Mouse (Mus musculus) right cerebral cortex, postnatal 36 days (tissue): ENCODE results near the gene Camkk2.

Experiments used
- DNase-seq, 2 experiments: peaks; one replicate each; pipeline ENCODE4 v3.0.0; 2022; ENCODE audit warnings: low spot score in 2 of 2, mixed read lengths in 1 of 2

Gene Camkk2

DNA sequence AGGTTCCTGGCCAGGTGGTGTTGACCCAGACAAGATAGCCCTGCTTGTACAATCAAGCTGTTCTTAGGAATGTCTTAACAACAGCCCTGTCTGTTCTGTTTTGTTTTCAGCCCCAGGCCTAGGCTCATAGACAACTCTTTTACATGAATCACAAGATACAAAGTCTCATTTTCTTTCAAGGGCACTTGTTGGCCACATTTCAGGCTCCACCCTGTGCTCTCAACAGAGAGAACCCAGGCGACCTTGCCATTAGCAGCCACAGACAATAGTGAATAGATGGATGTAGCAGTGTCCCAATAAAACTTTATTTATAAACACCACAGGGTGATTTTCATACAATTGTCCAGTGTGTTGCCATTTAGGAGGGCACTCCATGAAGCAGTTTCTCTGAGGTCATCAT is 2.9 kb upstream of the Camkk2 start:
- DNase-seq: no peak

DNA sequence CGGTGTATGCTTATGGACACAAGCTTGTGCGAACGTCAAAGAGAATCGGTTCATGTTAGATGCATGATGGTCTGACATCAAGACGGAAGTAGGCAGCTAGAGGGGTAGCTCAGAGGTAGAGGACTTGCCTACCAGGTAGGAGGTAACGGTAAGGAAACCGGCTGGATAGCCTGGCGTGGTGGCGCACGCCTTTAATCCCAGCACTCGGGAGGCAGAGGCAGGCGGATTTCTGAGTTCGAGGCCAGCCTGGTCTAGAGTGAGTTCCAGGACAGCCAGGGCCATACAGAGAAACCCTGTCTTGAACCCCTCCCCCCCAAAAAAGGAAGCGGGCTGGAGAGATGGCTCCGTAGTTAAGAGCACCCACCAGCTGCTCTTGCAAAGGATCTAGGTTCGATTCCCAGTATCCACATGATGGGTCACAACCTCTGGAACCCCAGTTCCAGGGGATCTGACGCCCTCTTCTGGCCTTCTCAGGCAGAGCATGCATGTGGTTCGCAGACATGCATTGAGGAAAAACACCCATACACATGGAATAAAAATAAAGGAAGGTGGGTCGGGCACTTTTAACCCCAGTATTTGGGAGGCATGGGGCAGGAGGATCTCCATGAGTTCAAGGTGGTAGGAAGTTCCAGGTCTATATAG is 1.7 kb upstream of the Camkk2 start:
- no peak for DNase-seq

DNA sequence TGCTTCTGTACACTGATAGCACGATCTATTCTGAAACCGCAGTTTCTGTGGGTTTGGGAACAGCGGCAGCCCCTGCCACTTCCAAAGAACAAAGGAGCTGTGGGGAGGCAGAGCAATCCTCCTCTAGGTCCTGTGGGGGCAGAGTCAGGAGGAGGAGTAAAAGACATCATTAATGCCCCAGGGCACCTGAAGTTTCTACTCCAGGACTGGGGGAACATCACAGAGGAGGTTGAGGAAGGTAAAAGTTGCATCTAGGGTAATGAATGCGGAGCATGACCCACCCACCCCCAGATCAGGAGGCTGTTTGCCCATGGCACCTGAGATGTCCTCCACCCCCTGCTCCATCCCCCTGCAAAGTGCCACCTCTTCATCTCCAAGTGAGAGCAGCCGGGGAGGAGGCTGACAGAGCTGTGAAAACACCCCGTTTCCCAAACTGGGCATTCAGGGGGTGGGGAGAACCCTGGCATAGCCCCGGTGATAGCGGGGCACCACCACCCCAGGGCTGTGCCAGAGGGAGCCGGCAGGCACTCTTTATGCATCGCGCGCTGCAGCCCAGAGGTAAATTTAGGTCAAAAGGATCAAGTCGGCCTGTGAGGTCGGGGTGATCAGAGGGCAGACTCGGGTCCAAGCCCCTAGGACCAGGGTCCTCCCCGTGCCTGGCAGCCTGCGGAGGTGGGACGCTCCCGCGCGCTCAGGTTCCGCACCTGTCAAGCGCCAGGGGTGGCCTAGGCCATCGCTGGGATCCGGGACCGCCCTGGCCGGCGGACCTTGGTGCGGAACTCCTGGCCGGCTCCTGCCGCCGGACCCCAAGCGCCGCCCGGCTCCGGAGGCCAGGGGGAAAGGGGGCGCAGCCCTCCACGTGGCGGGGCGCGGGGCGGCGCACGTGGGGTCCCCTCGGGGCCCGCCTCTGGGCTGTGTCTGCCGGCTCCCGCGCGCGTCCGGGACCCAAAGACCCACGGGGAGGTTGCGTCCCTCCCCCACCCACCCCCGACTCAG is 680 bp downstream of the Camkk2 start:
- DNase-seq: peak in 1 of 2 experiments; percentile 60

DNA sequence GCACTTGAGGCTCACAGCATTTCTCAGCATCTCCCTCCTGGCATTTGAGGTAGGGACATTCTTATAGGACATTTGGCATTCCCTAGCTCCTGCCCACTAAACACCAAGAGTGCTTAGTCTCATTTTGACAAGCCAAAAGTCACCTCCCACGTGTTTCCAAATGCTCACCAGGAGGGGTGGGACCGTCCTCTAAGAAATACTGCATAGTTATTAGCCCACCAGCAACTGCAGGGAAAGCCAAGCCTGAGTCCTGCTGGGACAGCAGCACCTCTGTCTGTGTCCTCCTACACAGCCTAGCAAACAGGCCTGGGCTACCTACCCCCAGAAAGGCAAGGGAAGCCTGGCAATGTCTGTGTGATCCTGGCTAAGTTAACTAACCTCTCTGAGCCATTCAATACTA is 1.9 kb downstream of the Camkk2 start:
- peak in 1 of 2 experiments; percentile 63 for DNase-seq

DNA sequence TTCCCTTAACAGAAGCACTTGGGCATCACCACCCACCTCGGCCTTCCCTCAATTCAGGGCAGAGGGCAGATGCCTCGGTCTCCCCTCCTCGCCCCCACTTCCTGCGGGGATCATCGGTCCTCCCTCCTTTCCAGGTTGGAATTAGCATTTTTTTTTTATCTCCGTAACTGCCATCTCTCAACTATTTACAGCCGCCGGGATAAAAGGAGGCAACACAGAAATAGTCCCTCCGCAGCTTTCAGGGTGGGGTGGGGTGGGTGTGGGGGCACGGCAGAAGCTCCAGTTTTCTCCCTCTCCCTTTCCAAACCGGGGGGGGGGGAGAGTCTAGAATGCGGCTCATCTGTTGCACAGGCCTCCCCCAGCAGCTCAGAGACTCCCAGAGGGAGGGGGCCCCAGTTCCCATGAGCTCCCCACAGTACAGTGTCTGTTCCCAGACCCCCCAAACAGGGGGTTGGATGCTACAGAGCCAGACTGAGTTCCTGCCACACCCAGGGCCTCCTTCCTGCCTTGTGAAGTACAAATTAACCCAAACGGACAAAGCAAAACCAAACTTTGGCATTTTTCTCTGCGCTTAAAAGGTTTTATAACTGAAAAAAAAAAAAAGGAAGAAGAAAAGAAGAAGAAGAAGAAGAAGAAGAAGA is 3.4 kb downstream of the Camkk2 start:
- no peak for DNase-seq

DNA sequence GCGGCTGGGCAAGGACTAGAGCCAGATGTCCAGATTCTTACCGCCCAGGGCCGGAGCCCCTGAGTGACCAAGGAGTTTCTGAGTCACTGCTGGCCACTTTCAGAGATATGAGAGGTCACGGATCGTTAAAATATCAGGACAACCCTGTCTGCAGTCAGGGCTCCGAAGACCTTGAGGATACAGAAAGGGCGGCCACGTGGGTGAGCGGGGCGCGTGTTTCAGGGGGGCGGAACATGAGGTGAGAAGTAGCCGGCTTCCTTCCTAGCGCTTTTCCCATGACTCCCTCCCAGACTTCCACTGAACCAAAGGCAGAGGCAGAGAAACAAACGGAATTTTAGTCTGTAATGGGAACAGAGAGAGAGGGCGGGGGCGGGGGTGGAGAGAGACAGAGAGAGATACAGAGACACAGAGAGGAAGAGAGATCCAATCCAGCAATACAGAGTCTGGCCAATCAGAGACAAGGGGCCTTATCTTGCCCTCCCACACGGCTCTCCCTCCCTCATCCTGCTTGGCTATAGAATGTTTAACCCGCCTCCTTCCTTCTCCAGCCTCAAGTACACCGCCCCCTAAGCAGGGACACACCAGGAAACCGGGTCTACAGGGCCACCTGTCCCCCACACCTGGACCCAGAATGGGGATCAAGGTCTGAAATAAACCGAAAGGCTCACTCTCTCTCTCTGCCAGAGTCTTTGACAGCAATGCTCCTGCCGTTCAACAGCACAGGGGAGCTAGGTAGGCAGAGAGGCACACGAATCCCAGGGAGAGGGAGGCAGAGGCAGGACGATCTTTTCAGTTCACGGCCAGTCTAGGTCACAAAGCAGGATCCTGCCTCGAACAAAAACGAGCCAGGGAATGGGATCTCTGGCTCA is 4.2 kb downstream of the Camkk2 start:
- DNase-seq: peak in 1 of 2 experiments; percentile 82

DNA sequence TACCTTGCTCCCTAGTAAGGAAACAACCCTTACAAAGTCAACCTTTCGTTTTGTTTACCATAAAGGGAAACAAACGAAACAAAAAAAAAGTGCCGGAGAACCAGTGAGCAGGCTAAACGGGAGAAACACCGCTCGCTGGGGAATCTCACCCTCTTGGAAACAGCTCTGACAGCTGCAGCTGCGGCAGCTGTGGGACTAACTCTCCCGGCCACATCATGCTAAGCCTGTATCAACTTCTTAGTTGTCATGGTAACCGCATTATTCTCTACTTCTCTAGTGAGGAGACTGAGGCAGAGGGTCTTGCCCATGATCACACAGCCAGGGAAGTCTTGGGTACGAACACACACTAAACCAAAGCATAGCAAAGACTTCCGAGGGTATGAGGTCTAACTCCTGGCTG is 5.5 kb downstream of the Camkk2 start:
- no peak for DNase-seq

DNA sequence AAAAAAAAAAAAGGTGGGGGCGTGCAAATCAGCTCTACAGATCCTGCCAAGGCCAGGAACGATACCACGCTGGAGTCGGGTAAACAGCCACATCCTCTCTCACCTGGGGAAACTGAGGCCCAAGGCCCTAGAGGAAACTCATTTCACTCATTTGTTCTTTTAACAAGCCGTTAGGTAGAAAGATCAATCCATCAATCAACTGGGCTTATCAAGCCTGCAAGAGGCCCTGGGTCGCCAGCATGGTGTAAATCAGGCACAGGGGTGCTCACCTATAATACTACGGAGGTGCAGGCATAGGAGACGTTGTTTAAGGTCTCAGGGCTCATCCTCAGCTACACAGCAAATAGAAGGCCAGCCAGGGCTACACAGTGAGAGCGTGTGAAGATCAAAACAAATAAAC is 7.8 kb downstream of the Camkk2 start:
- DNase-seq: no peak

DNA sequence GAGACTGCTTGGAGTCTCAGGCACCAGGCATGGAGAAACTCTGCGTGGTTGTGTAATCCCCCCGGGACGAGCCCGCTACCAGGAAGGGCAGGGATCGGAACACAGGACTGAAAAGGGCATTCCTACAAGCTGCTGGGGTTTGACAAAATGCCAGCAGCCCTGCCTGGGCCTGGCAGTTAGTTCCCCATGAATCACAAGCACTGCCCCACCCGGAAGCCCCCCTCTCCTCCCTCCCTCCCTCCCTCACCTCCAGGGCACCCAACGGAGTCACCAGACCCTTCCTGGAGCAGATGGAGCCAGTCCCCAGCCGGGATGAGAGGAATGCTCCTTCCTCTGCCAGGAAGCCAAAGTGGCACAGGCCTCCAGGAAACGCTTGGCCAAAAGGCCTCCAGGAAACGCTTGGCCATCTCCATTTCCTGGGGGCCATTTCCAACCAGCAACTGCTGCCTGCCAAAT is 8.4 kb downstream of the Camkk2 start:
- DNase-seq: no peak

DNA sequence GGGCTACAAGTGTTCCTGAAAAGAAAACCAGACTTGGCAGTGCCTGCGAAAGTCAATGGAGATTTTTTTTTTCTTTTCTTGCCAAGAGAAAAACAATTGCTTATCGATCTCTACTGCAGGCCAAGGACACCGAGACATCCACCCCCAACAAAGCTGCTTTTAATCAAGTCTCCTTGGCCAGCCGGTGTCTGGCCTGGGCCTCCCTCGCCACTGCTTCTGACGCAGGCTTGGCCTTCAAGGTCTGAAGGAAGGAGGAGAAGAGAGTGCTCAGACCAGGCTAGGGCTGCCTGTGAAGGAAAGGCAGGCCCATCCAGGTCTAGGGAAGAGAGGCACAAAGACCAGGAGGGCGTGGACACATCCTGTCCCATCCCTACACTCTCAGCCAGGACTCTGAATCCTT is 8.9 kb downstream of the Camkk2 start:
- no peak for DNase-seq

DNA sequence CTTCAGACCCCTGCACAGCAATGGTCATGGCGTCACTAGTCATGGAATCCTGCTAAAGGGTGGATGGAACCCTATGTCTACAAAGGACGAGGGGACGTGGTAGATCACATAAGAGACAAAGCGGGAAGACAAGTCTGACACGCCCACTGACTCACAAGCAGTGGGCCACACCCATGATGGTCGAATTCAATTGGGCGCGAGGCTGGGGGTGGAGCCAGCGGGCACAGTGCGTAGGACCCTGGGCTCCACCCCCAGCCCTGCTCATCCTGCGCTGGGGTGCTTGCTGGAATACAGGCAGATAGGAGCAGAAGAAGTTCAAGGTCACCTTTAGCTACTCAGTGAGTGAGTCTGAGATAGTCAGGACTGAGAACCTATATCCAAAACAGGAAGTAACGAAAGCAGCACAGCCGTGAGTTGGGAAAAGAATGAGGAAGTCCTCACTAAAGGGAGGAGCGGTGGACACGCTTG is 10.1 kb downstream of the Camkk2 start:
- DNase-seq: no peak

DNA sequence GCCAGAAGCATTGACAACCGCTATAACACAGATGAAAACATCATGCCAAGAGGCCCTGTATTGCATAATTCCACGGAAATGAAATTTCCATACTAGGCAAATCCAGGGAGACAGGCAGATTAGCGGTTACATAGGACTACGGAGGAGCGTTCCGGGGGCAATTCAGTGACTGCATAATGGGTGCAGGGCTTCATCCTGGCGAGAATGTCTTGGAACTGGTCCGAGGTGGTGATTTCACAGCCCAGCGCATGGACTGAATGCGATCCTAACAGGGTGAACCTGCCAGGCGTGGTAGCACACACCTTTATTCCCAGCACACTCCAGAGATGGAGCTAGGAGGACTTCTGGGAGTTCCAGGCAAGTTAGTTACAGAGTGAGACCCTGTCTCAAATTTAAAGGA is 11.9 kb downstream of the Camkk2 start:
- DNase-seq: no peak

DNA sequence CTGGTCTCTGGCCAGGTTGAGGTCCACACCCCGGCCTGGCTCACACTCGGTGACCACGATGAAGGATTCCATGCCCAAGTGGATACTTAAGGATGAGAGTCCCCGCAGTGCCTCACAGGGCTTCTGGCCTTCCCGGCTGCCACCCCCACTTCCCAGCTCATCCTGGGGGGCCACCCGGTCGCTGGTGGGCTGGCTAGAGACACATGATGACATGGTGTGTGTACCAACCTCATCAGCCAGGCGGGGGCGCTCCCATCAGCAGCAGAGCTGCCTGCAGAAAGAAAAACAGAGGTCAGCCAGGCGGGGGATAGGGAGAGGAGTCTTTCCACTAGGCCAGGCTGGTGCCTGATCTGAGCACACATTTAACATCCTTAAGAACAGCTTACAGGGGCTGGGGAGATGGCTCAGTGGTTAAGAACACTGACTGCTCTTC is 15.2 kb downstream of the Camkk2 start:
- no peak for DNase-seq

DNA sequence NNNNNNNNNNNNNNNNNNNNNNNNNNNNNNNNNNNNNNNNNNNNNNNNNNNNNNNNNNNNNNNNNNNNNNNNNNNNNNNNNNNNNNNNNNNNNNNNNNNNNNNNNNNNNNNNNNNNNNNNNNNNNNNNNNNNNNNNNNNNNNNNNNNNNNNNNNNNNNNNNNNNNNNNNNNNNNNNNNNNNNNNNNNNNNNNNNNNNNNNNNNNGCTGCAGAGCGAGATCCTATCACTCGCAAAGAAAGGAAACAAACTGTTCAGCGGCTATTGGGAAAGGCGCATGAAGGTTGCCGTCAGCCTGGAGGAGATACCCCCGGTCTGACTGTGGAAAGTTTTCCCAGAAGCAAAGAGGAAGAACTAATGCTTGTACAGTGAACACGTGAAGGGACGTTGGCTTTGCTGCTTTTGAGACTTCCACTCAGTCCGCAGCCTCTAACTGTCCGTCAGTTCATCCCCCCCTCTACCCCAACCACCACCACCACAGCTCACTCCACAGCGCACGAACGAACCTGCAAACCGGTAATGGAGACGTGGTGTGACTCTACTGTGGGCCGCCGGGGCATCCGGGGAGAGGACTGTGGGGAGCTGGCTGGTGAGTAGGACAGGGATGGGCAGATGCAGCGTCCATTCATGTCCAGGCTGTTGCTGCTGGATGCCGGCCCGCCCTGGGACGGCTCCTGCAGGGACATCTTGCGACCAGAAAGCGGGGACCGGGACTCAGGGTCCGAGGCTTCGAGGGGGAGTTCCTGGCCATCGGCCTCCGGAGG is 15.8 kb downstream of the Camkk2 start:
- no peak for DNase-seq

DNA sequence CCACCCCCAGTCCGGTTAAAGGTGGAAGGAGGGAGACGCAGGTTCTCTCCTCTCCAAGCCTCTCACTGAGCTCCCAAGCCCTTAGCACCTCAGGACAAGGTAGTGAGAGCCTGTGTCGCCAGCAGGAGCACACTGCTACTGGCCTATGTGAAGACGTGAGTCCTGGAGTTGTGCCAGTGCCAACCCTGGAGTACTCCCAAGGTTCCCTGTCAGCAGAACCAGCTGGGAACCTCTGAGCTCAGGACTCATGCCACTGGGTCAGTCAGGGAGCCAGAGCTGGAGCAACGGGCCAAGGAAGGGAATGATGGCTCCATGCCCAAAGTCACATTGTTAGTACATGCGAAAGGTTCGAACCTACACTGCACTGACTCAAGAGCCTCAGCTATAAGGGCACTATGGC is 22.5 kb downstream of the Camkk2 start:
- no peak for DNase-seq

DNA sequence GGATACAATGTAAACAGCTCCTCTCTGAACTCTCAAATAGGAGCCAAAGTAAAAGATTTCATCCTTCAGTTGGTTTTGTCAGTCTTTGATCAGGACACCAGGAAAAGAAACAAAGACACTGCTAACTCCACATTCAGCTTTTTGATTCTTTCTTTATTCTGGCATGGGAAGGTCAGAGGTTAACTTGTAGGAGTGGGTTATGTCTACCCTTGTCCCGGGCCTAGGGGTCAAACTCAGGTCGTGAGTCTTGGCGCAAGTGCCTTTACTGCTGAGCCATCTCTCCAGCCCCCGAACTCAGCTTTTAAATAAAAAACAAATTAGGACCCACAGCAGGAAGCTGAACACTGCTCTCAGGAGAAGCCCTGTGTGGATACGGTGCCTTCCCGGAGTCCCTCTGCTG is 23.1 kb downstream of the Camkk2 start:
- DNase-seq: no peak

DNA sequence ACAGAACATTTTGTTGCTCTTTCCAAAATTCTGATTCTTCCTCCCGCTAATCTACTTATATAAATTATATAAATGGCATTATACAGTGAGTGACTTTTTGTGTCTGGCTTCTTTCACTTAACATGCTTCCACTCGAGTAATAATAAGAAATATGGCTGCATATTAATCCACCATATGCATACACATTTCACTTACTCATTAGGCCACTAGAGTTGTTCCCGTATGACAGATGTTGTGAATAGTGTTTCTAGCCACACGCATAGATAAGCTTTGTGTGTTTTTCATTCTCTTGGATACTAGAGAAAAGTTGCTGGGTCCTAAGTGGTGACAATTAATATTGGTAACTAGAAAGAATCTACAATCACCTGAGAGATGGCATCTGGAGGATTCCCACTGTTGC is 23.6 kb downstream of the Camkk2 start:
- no peak for DNase-seq

DNA sequence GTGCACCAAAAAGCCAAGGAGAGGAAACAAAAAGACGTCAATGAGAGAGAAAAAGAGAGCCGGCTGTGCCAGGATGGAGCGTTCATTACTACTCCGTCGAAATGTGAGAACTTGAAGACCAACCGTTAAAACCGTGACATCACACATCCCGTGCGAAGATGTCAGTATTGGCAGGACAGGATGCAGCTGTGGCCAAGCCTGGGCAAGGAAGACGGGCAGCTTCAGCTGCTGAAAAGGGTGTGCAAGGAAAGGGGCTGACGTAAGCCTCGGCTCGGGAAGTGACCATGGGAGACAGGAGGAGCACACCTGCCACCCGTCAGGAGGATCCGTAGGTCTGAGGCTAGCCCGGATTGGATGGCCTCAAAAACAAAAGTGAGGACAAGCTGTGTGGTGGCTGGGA is 24.7 kb downstream of the Camkk2 start:
- DNase-seq: no peak

DNA sequence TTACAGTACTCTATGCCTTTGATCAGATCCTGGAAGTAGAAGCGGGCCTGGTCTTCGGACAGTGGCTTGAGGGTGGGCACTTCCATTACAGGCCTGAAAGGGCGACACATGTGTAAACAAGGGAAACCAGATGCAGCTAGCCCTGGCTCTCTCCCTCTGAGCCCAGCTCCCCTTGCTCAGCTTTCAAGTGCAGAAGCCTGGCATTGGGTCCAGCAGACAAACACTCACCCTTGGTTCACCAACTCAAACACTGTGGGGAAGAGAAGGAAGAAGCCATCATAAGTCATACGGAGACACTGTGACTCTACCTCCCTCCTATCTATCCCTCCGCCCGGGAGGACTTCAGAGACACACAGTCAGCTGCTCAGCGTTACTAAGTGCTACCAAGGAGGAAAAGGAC is 31.3 kb downstream of the Camkk2 start:
- DNase-seq: no peak

DNA sequence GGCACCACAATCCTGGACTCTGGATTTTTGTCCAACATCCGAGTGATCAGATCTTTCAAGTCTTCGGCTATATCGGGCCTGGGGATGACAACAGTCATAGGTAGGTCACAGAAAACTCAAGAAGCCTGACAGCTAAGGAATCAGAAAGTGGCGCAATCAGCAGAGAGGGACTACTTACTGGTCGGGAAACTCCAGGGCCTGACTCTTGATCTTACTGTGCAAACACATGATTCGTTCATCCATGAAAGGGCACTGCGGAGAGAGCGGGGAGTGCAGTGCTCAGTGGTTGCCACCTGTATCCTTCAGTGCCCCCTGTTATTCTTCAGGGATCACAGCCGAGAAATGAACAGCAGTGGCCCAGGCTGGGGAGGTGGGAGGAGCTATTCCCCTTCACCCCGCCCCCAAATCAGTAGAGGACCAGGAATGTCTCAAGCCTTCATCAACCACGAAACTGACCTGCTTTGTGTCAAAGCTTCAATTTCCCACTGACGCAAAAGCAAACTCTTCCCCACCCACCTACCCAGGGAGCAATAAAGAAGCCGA is 35.3 kb downstream of the Camkk2 start:
- no peak for DNase-seq
